Mouse (Mus musculus) kidney, postnatal 25 days (tissue): ENCODE measurements around the gene Akr1b3.
A peak's percentile ranks its signal among the peaks of the same experiment; 100 is the strongest.
"Not testable (repeated sequence)": the region's sequence is repeated elsewhere in the genome, so short reads cannot be mapped to it uniquely, and the experiment has no call there.

Experiments
- DNase-seq, 2 experiments: peaks; one replicate each; pipeline ENCODE4 v3.0.0; 2021; ENCODE audit warnings: mixed read lengths in 2 of 2

The Akr1b3 gene

GRCm38 (mm10) chr6:34316854-34317771 is at the start of gene Akr1b3:
Gene Akr1b3 (minus strand): TSS chr6:34317478.
- DNase-seq, result peak; percentile 91 to 96

GRCm38 (mm10) chr6:34364217-34365136 is 47.2 kb upstream of the Akr1b3 start:
- DNase-seq, result no peak

GRCm38 (mm10) chr6:34355841-34356240 is 38.6 kb upstream of the Akr1b3 start:
- DNase-seq, result no peak

GRCm38 (mm10) chr6:34355349-34355747 is 38.1 kb upstream of the Akr1b3 start:
- DNase-seq, result no peak

GRCm38 (mm10) chr6:34354354-34355348 is 37.4 kb upstream of the Akr1b3 start:
- DNase-seq, result no peak

GRCm38 (mm10) chr6:34353658-34354353 is 36.5 kb upstream of the Akr1b3 start, which contains the start of gene Akr1b8:
Gene Akr1b8 (plus strand): TSS chr6:34354119.
- no peak for DNase-seq

GRCm38 (mm10) chr6:34352401-34352800 is 35.1 kb upstream of the Akr1b3 start:
- no peak for DNase-seq

GRCm38 (mm10) chr6:34351481-34351880 is 34.2 kb upstream of the Akr1b3 start:
- DNase-seq, result not testable (repeated sequence)

- no peak for DNase-seq
These were observed 32.9 kb upstream of the Akr1b3 start for GRCm38 (mm10) chr6:34350037-34350699.

- DNase-seq, result peak; percentile 59 to 73
These were observed 29.0 kb upstream of the Akr1b3 start for GRCm38 (mm10) chr6:34346096-34346898.

- peak; percentile 15 to 58 for DNase-seq
These were observed 27.7 kb upstream of the Akr1b3 start for GRCm38 (mm10) chr6:34344935-34345334.

- DNase-seq, result no peak
These were observed 27.0 kb upstream of the Akr1b3 start for GRCm38 (mm10) chr6:34344135-34344850.

- DNase-seq, result no peak
These were observed 26.1 kb upstream of the Akr1b3 start for GRCm38 (mm10) chr6:34343426-34343825.

GRCm38 (mm10) chr6:34342476-34342875 is 25.2 kb upstream of the Akr1b3 start:
- no peak for DNase-seq

GRCm38 (mm10) chr6:34341991-34342390 is 24.7 kb upstream of the Akr1b3 start:
- no peak for DNase-seq

- DNase-seq, result no peak
These were observed 20.5 kb upstream of the Akr1b3 start for GRCm38 (mm10) chr6:34337799-34338198.

- DNase-seq, result no peak
These were observed 17.4 kb upstream of the Akr1b3 start for GRCm38 (mm10) chr6:34334673-34335072.

GRCm38 (mm10) chr6:34331804-34332203 is 14.5 kb upstream of the Akr1b3 start:
- not testable (repeated sequence) for DNase-seq

GRCm38 (mm10) chr6:34331379-34331778 is 14.1 kb upstream of the Akr1b3 start:
- DNase-seq, result no peak
